Mouse (Mus musculus) hindbrain, postnatal 0 days (tissue): ENCODE results near the gene Gm906. TPM values are rescaled to one million over a fixed set of nuclear protein-coding genes. Genes with fewer than 3 reads are reported as not detected.
A peak's percentile ranks its signal among the peaks of the same experiment; 100 is the strongest.
"Not testable (repeated sequence)": the region's sequence is repeated elsewhere in the genome, so short reads cannot be mapped to it uniquely, and the experiment has no call there.

Source experiments
- ATAC-seq: fragments of 200-750 bp; cut with Nextera tagmentation; 2 replicates; pipeline ENCODE4 v1.8.0; 2017; ENCODE audit warnings: mild to moderate bottlenecking, moderate TSS enrichment, moderate library complexity
- DNase-seq: peaks from one replicate; pipeline ENCODE4 v3.0.0-alpha.2; 2015; ENCODE audit warnings: low spot score
- H3K27ac ChIP-seq: fragments of 300-500 bp; sonication (generic); 2 replicates; pipeline ENCODE4 v1.5.1; 2014; ENCODE audit warnings: mild to moderate bottlenecking
- H3K27me3 ChIP-seq: fragments of 300-500 bp; sonication (generic); 2 replicates; pipeline ENCODE4 v1.6.1; 2014; ENCODE audit warnings: low read length, mixed read lengths; ENCODE audit not compliant: insufficient read depth
- H3K36me3 ChIP-seq: fragments of 300-500 bp; sonication (generic); 2 replicates; pipeline ENCODE4 v1.6.1; 2014; ENCODE audit warnings: low read length, mixed read lengths; ENCODE audit not compliant: insufficient read depth
- H3K4me1 ChIP-seq: fragments of 300-500 bp; sonication (generic); 2 replicates; pipeline ENCODE4 v1.6.1; 2014; ENCODE audit warnings: antibody characterized with exemption, low read length, mixed read lengths; ENCODE audit not compliant: insufficient read depth
- H3K4me2 ChIP-seq: fragments of 300-500 bp; sonication (generic); 2 replicates; pipeline ENCODE4 v1.6.1; 2014; ENCODE audit warnings: low read depth, mild to moderate bottlenecking, low read length, moderate library complexity, mixed read lengths
- H3K4me3 ChIP-seq: fragments of 300-500 bp; sonication (generic); 2 replicates; pipeline ENCODE4 v1.5.1; 2014; ENCODE audit warnings: low read length
- H3K9ac ChIP-seq: fragments of 300-500 bp; sonication (generic); replicated peaks from 2 replicates; pipeline ENCODE4 v1.6.1; 2014; ENCODE audit warnings: mild to moderate bottlenecking, low read length, moderate library complexity, mixed read lengths
- H3K9me3 ChIP-seq: fragments of 300-500 bp; sonication (generic); 2 replicates; pipeline ENCODE4 v1.6.1; 2016; ENCODE audit warnings: low read length, mixed read lengths
- CTCF ChIP-seq: IDR thresholded peaks from 2 replicates; pipeline ENCODE4 v1.5.1; 2016; ENCODE audit warnings: antibody characterized with exemption, control low read depth, low read depth
- WGBS: fragments of 180-500 bp; shearing (Covaris S2); extraction: QIAGEN DNeasy Blood & Tissue Kit; methylation state at CpG from one replicate; pipeline ENCODE4 v1.1.7; 2014; 5-methylcytosine and 5-hydroxymethylcytosine counted together
- microRNA-seq, 2 experiments: library from miRNA; unstranded; fragments of <30 nt; microRNA quantifications; one replicate each; pipeline ENCODE4; 2016
- polyA plus RNA-seq: library from polyadenylated mRNA; unstranded; fragments of >200 nt; fragmentation: Nextera tagmentation; extraction: Ambion mirVana; gene quantifications from 2 replicates; pipeline ENCODE4 v1.2.1, GENCODE M21; 2015
- total RNA-seq: library from RNA; depleted of rRNA; stranded (reverse); fragments of >200 nt; gene quantifications from 2 replicates; pipeline ENCODE4 v1.2.3, GENCODE M21; 2014; rRNA removed

Gene Gm906
- not detected in 2 replicates for total RNA-seq
- not detected in 2 replicates for polyA plus RNA-seq

DNA sequence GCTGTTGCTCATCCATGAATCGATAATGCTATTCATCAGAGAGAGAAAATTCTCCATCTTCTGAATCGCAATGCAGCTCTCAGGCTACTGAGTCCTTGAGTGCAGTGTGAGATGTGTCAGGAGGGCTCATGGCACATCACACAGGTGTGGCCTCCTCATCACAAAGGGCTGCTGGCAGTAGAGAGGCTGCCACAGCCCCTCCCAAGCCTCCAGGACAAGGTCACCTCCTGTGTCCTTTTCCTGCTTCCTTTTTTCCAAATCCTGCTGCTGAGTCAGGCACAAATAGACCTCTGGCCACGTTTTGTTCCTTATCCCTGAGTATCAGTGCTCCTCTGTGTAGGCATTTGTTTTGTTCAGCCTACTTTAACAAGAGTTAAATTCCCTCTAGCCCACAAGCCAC is at the start of gene Gm906:
TSS of gene Gm906 (minus strand) at position 101 of the 400 bp plus-strand sequence.
- not testable (repeated sequence) for H3K36me3 ChIP-seq, H3K9me3 ChIP-seq, H3K4me3 ChIP-seq, H3K4me1 ChIP-seq, H3K4me2 ChIP-seq, H3K27me3 ChIP-seq, DNase-seq, ATAC-seq, H3K27ac ChIP-seq, H3K9ac ChIP-seq
- WGBS: 58% methylated on average over 3 of the region's 3 CpGs

GRCm38 (mm10) chr13:50283308-50283707 is 33.2 kb upstream of the Gm906 start:
- not testable (repeated sequence) for H3K36me3 ChIP-seq, ATAC-seq, H3K9ac ChIP-seq, DNase-seq, H3K9me3 ChIP-seq, H3K27me3 ChIP-seq, H3K4me2 ChIP-seq, H3K4me1 ChIP-seq, H3K4me3 ChIP-seq, H3K27ac ChIP-seq
- 87% methylated on average over 2 of the region's 4 CpGs for WGBS

DNA sequence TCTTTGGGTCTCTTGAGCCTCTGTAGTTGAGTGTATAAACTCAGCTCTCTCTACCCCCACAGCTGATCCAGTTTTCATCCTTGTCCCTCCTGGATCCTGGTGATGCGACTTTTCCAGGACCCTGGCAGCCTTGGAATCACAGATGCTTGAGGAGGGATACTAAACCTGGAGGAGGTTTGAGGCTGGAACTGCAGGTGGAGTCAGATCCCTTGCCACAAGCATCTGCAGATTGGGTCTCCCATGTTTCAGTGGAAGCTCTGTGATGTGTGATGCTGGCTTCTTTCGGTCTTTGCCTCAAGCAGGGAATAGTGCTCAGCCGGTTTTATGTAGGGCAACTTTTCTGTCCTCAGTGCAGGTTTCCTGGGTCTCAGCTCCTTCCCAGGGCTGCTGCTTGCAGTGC is 13.6 kb downstream of the Gm906 start:
- Histone ChIP-seq H3K4me2 (no peak overlapping the region), H3K9ac (no peak overlapping the region), H3K27me3 (no peaks in the 10 kb centered on the region), H3K4me3 (no peak overlapping the region), H3K27ac (no peak overlapping the region), H3K36me3 (no peaks in the 10 kb centered on the region), H3K9me3 (no peaks in the 10 kb centered on the region), H3K4me1 (no peaks in the 10 kb centered on the region)
- no peak for ATAC-seq
- WGBS: 91% methylated on average over 3 of the region's 3 CpGs
- TF ChIP-seq CTCF: no peak
- no peak for DNase-seq

GRCm38 (mm10) chr13:50211842-50212241 is 38.3 kb downstream of the Gm906 start:
- not testable (repeated sequence) for H3K27ac ChIP-seq, H3K4me2 ChIP-seq, H3K36me3 ChIP-seq, H3K4me1 ChIP-seq, H3K9ac ChIP-seq, ATAC-seq, H3K9me3 ChIP-seq, H3K27me3 ChIP-seq, H3K4me3 ChIP-seq
- TF ChIP-seq CTCF: peak; percentile 63
- peak; percentile 58 for DNase-seq
- WGBS: 3% methylated on average over 1 of the region's 1 CpGs

DNA sequence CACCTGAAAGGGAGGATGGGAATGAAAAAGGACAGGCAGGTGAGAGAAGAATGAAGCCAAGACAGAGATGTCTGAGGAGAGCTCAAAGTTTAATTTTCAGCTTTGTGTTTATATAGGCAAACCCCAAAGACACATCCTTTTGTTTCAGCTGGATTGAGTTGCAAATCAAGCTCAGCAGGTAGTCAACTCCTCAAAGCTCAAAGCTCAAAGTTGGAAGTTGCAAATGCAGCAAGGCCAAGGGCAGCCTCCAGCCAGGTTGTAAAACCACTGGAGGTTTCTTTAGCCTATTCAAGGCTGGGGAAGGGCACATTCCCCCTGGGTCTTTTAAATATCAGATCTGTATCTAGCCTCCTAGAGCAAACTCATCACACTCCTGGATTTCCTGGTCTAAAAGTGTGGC is 39.9 kb downstream of the Gm906 start:
- H3K27me3 ChIP-seq, H3K4me2 ChIP-seq, H3K4me1 ChIP-seq, H3K9ac ChIP-seq, H3K4me3 ChIP-seq, DNase-seq, H3K9me3 ChIP-seq, ATAC-seq, H3K36me3 ChIP-seq, H3K27ac ChIP-seq: not testable (repeated sequence)

DNA sequence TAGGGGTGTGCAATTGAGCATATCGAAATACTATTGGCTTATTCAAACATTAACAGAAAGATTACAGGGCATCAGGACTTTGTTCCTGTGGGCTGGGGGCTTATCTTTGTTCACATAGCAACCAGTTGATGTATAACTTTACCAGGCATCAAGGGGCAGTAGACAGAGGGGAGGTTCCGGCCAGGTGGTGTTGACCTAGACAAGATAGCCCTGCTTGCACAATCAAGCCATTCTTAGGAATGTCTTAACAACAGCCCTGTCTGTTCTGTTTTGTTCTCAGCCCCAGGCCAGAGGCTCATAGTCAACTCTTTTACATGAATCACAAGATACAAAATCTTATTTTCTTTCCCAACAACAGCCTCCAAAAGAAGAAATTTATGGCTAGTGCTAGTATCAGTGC is 40.5 kb downstream of the Gm906 start:
- not testable (repeated sequence) for H3K4me3 ChIP-seq, H3K27me3 ChIP-seq, H3K4me1 ChIP-seq, H3K9me3 ChIP-seq, H3K36me3 ChIP-seq, DNase-seq, H3K4me2 ChIP-seq, ATAC-seq, H3K27ac ChIP-seq, H3K9ac ChIP-seq
- 98% methylated on average over 2 of the region's 2 CpGs for WGBS

DNA sequence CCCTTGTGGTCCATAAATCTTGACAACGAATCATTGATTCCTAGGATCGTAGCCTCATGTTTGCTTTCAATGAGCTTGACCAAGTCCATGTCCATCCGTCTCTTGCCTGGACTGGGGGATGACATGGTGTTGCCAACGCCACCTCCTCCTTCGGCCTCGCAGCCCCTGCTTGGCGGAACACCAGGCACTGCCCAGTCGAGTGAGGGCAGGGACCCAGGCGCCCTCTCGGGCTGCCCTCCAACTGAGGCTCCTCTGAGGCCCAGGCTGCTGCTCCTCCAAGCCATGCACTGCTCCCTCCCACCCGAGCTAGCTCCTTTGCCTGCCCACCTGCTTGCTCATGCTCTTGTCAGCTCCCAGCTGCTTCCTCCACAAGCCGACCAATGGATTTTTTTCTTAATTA is 42.1 kb downstream of the Gm906 start:
- TF ChIP-seq CTCF: no peak
- Histone ChIP-seq H3K27me3 (no peaks in the 10 kb centered on the region), H3K4me2 (no peak overlapping the region), H3K36me3 (no peaks in the 10 kb centered on the region), H3K9ac (no peak overlapping the region), H3K9me3 (no peaks in the 10 kb centered on the region), H3K4me3 (no peak overlapping the region), H3K4me1 (no peaks in the 10 kb centered on the region), H3K27ac (no peak overlapping the region)
- WGBS: 89% methylated on average over 12 of the region's 12 CpGs
- DNase-seq: no peak
- ATAC-seq: no peak

GRCm38 (mm10) chr13:50196831-50197230 is 53.3 kb downstream of the Gm906 start:
- H3K4me1 ChIP-seq, H3K4me3 ChIP-seq, H3K4me2 ChIP-seq, ATAC-seq, H3K36me3 ChIP-seq, H3K27me3 ChIP-seq, H3K9ac ChIP-seq, H3K9me3 ChIP-seq, H3K27ac ChIP-seq, DNase-seq: not testable (repeated sequence)

Small RNA genes lying within 50 kb of the gene (microRNA-seq; reads per million reads assigned to microRNA genes)
- 0 reads per million in 2 experiments for gene Gm24017

Other genes with a start within 250 kb of the Gm906 start
- gene Fbxw17, start 167.6 kb upstream of the Gm906 start, total RNA-seq: 37.3 and 38.6 TPM in 2 replicates
- 29.2 and 32.5 TPM in 2 replicates for gene Fbxw17, start 167.6 kb upstream of the Gm906 start, polyA plus RNA-seq
- not detected in 2 replicates for gene Gm47429, start 193.6 kb upstream of the Gm906 start, total RNA-seq
- not detected in 2 replicates for gene Gm47429, start 193.6 kb upstream of the Gm906 start, polyA plus RNA-seq
- gene Nutm2, start 217.0 kb upstream of the Gm906 start, total RNA-seq: not detected in 2 replicates
- not detected in 2 replicates for gene Nutm2, start 217.0 kb upstream of the Gm906 start, polyA plus RNA-seq